Mouse (Mus musculus) embryonic facial prominence, embryonic 14.5 days (tissue): ENCODE measurements around the gene Cdh6. TPM values are rescaled to one million over a fixed set of nuclear protein-coding genes. Genes with fewer than 3 reads are reported as not detected.

Experiments used
- ATAC-seq: fragments of 200-750 bp; cut with Nextera tagmentation; 2 replicates; pipeline ENCODE4 v1.8.0; 2017; ENCODE audit warnings: low read depth, moderate number of reproducible peaks, moderate TSS enrichment
- DNase-seq: peaks from one replicate; pipeline ENCODE4 v3.0.0-alpha.2; 2015; ENCODE audit warnings: low spot score
- H3K27ac ChIP-seq: fragments of 300-500 bp; sonication (generic); replicated peaks from 2 replicates; pipeline ENCODE4 v1.5.1; 2014; ENCODE audit warnings: low read depth, mild to moderate bottlenecking, low read length, moderate library complexity
- H3K27me3 ChIP-seq: fragments of 300-500 bp; sonication (generic); replicated peaks from 2 replicates; pipeline ENCODE4 v1.6.1; 2014; ENCODE audit warnings: low read length; ENCODE audit not compliant: control insufficient read depth, insufficient read depth
- H3K36me3 ChIP-seq: fragments of 300-500 bp; sonication (generic); 2 replicates; pipeline ENCODE4 v1.6.1; 2014; ENCODE audit warnings: low read length, mixed read lengths; ENCODE audit not compliant: control insufficient read depth, insufficient read depth
- H3K4me1 ChIP-seq: fragments of 300-500 bp; sonication (generic); 2 replicates; pipeline ENCODE4 v1.6.1; 2014; ENCODE audit warnings: antibody characterized with exemption, low read length; ENCODE audit not compliant: control insufficient read depth, insufficient read depth
- H3K4me2 ChIP-seq: fragments of 300-500 bp; sonication (generic); 2 replicates; pipeline ENCODE4 v1.6.1; 2014; ENCODE audit warnings: low read depth, mild to moderate bottlenecking, low read length, moderate library complexity, mixed read lengths
- H3K4me3 ChIP-seq: fragments of 300-500 bp; sonication (generic); 2 replicates; pipeline ENCODE4 v1.5.1; 2014; ENCODE audit warnings: low read depth, mild to moderate bottlenecking, low read length
- H3K9ac ChIP-seq: fragments of 300-500 bp; sonication (generic); 2 replicates; pipeline ENCODE4 v1.6.1; 2014; ENCODE audit warnings: low read depth, mild to moderate bottlenecking, low read length, moderate library complexity, mixed read lengths
- H3K9me3 ChIP-seq: fragments of 300-500 bp; sonication (generic); 2 replicates; pipeline ENCODE4 v1.6.1; 2016; ENCODE audit warnings: low read length; ENCODE audit not compliant: control insufficient read depth
- WGBS: fragments of 180-500 bp; shearing (Covaris S2); extraction: QIAGEN DNeasy Blood & Tissue Kit; methylation state at CpG from one replicate; pipeline ENCODE4 v1.1.7; 2014; 5-methylcytosine and 5-hydroxymethylcytosine counted together
- polyA plus RNA-seq: library from polyadenylated mRNA; unstranded; fragments of >200 nt; fragmentation: Nextera tagmentation; extraction: Ambion mirVana; gene quantifications from 2 replicates; pipeline ENCODE4 v1.2.1, GENCODE M21; 2014

The Cdh6 gene
- polyA plus RNA-seq, result 7.6 and 9.6 TPM in 2 replicates

GRCm38 (mm10) chr15:13173071-13173778, at the start of gene Cdh6:
Gene Cdh6 (minus strand): TSS chr15:13173675.
- peaks cover 8% of the 10 kb centered on the region; the same call in 1 of the 2 replicates for H3K27me3 ChIP-seq
- H3K36me3 ChIP-seq, result no peaks in the 10 kb centered on the region
- ATAC-seq (peak; percentile 86), DNase-seq (peak; percentile 86)
- peak within 1 kb of the TSS; percentile 62 for H3K4me3 ChIP-seq
- peaks cover 10% of the 10 kb centered on the region for H3K4me1 ChIP-seq
- no peaks in the 10 kb centered on the region for H3K9me3 ChIP-seq
- peak within 1 kb of the TSS; percentile 79 for H3K4me2 ChIP-seq
- H3K27ac ChIP-seq, result peak within 1 kb of the TSS; percentile 58
- under 1% methylated on average over 41 of the region's 42 CpGs for WGBS
- peak within 1 kb of the TSS; percentile 72 for H3K9ac ChIP-seq

GRCm38 (mm10) chr15:13219727-13220454, 46.4 kb upstream of the Cdh6 start:
- DNase-seq, result no peak
- 73% methylated on average over 9 of the region's 9 CpGs for WGBS
- no peak overlapping the region for H3K4me3 ChIP-seq
- no peaks in the 10 kb centered on the region for H3K9me3 ChIP-seq
- H3K27ac ChIP-seq, result no peak overlapping the region
- H3K36me3 ChIP-seq, result no peaks in the 10 kb centered on the region
- no peak for ATAC-seq
- H3K4me2 ChIP-seq, result no peak overlapping the region
- no peaks in the 10 kb centered on the region for H3K27me3 ChIP-seq
- H3K9ac ChIP-seq, result no peak overlapping the region
- no peaks in the 10 kb centered on the region for H3K4me1 ChIP-seq

DNA sequence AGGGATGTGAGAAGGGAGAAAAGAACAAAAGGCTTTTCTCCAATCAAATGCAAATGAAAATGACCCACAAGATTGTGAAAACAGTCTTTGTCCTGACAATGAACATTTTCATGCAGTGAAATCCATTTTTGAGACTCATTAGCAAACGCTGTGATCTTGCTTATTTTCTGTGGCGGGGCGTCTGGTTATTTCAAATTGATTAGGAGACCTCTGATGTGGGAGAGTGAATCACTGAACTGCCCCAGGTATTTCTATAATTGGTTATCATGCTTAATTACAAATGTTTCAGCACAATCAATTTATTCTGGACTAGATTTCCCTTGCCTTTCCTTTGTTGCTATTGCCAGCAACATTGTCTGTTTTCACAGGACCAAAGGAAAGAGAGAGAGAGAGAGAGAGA, 44.3 kb upstream of the Cdh6 start:
- Histone ChIP-seq H3K9me3 (no peaks in the 10 kb centered on the region), H3K4me2 (no peak overlapping the region), H3K9ac (no peak overlapping the region), H3K36me3 (no peaks in the 10 kb centered on the region), H3K27ac (no peak overlapping the region), H3K4me1 (no peaks in the 10 kb centered on the region), H3K27me3 (no peaks in the 10 kb centered on the region), H3K4me3 (no peak overlapping the region)
- DNase-seq (no peak), ATAC-seq (no peak)
- WGBS, result 77% methylated on average over 3 of the region's 3 CpGs

- Histone ChIP-seq H3K9ac (no peak overlapping the region), H3K4me1 (no peaks in the 10 kb centered on the region), H3K27ac (no peak overlapping the region), H3K4me2 (no peak overlapping the region), H3K4me3 (no peak overlapping the region), H3K9me3 (no peaks in the 10 kb centered on the region), H3K36me3 (no peaks in the 10 kb centered on the region), H3K27me3 (no peaks in the 10 kb centered on the region)
- DNase-seq, result no peak
- 97% methylated on average over 1 of the region's 1 CpGs for WGBS
- no peak for ATAC-seq
Measured at GRCm38 (mm10) chr15:13217161-13217560, 43.7 kb upstream of the Cdh6 start.

GRCm38 (mm10) chr15:13212956-13213355, 39.5 kb upstream of the Cdh6 start:
- DNase-seq, result no peak
- 81% methylated on average over 1 of the region's 1 CpGs for WGBS

DNA sequence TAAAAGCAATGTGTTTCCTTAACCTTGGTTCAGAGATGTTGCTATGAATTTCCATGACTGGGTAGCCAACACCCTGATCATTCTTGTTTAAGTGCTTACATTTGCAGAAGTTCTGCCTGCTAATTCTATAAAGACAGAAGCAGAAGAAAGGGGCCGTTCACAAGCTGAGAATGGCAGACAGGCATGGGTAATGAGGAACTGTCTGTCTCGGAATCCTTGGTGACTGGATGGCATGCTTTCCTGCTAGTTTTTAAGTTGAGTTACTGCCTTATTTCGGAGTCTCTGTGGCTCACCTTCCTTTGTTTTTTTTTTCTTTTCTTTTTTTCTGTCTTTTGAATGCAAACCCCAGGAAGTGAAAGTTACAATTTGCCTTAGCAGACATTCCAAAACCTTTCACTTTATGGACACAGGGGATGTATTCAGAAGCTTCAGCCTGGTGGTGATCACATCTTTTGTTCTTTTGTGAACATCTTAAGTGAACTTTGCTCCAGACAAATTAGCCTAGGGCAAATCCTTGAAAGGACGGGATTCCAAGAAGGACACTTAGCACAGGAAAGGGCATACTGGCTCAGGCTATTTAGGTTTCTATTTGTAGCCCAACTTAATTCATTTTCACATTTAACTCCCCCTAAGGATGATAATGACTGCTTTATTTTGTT, 38.7 kb upstream of the Cdh6 start:
- Histone ChIP-seq H3K4me3 (no peak overlapping the region), H3K4me2 (no peak overlapping the region), H3K36me3 (no peaks in the 10 kb centered on the region), H3K4me1 (no peaks in the 10 kb centered on the region), H3K27me3 (no peaks in the 10 kb centered on the region), H3K27ac (no peak overlapping the region), H3K9ac (no peak overlapping the region), H3K9me3 (no peaks in the 10 kb centered on the region)
- ATAC-seq (no peak), DNase-seq (no peak)
- 25% methylated on average over 4 of the region's 4 CpGs for WGBS

More at GRCm38 (mm10) chr15:13212956-13213355, 39.5 kb upstream of the Cdh6 start:
- Histone ChIP-seq H3K4me2 (no peak overlapping the region), H3K4me3 (no peak overlapping the region), H3K27ac (no peak overlapping the region), H3K4me1 (no peaks in the 10 kb centered on the region), H3K36me3 (no peaks in the 10 kb centered on the region), H3K27me3 (no peaks in the 10 kb centered on the region), H3K9ac (no peak overlapping the region), H3K9me3 (no peaks in the 10 kb centered on the region)
- ATAC-seq, result no peak

- H3K4me3 ChIP-seq, result no peak overlapping the region
- no peaks in the 10 kb centered on the region for H3K36me3 ChIP-seq
- whole genome bisulfite sequencing, result 91% methylated on average over 6 of the region's 6 CpGs
- no peak overlapping the region for H3K4me2 ChIP-seq
- no peak overlapping the region for H3K27ac ChIP-seq
- H3K27me3 ChIP-seq, result no peaks in the 10 kb centered on the region
- ATAC-seq, result no peak
- H3K9ac ChIP-seq, result no peak overlapping the region
- no peak for DNase-seq
- H3K9me3 ChIP-seq, result no peaks in the 10 kb centered on the region
- H3K4me1 ChIP-seq, result no peaks in the 10 kb centered on the region
Measured at GRCm38 (mm10) chr15:13210186-13210585, 36.7 kb upstream of the Cdh6 start.

- H3K4me2 ChIP-seq, result no peak overlapping the region
- DNase-seq (no peak), ATAC-seq (no peak)
- H3K27me3 ChIP-seq, result no peaks in the 10 kb centered on the region
- no peak overlapping the region for H3K4me3 ChIP-seq
- no peaks in the 10 kb centered on the region for H3K4me1 ChIP-seq
- no peak overlapping the region for H3K27ac ChIP-seq
- H3K9me3 ChIP-seq, result no peaks in the 10 kb centered on the region
- H3K9ac ChIP-seq, result no peak overlapping the region
- no peaks in the 10 kb centered on the region for H3K36me3 ChIP-seq
- WGBS, result 80% methylated on average over 7 of the region's 7 CpGs
Measured at GRCm38 (mm10) chr15:13208716-13209115, 35.2 kb upstream of the Cdh6 start.
